Mouse (Mus musculus) brain, embryonic 18.5 days (tissue): ENCODE data around the gene Slc25a22.

Experiments
- DNase-seq: peaks from one replicate; pipeline ENCODE4 v3.0.0-alpha.2; 2012; ENCODE audit warnings: low read depth, low spot score

Slc25a22 gene

GRCm38 (mm10) chr7:141437178-141438120, at the start of gene Slc25a22:
Gene Slc25a22, minus strand, starts transcription at chr7:141437892.
- peak; percentile 79 for DNase-seq

GRCm38 (mm10) chr7:141487141-141487540, 49.4 kb upstream of the Slc25a22 start:
- no peak for DNase-seq

GRCm38 (mm10) chr7:141486239-141486638, 48.5 kb upstream of the Slc25a22 start:
- no peak for DNase-seq

GRCm38 (mm10) chr7:141485606-141486005, 47.9 kb upstream of the Slc25a22 start:
- DNase-seq, result no peak

- DNase-seq, result no peak
These were observed 47.5 kb upstream of the Slc25a22 start for GRCm38 (mm10) chr7:141485186-141485585.

- no peak for DNase-seq
These were observed 46.8 kb upstream of the Slc25a22 start for GRCm38 (mm10) chr7:141484186-141485120.

GRCm38 (mm10) chr7:141483114-141483653, 45.5 kb upstream of the Slc25a22 start:
- no peak for DNase-seq

GRCm38 (mm10) chr7:141482531-141483024, 44.9 kb upstream of the Slc25a22 start:
- DNase-seq, result no peak

GRCm38 (mm10) chr7:141481498-141482401, 44.1 kb upstream of the Slc25a22 start:
- no peak for DNase-seq

GRCm38 (mm10) chr7:141480842-141481497, 43.3 kb upstream of the Slc25a22 start:
- DNase-seq, result no peak

GRCm38 (mm10) chr7:141478270-141478748, 40.6 kb upstream of the Slc25a22 start:
- no peak for DNase-seq

- DNase-seq, result no peak
These were observed 40.0 kb upstream of the Slc25a22 start for GRCm38 (mm10) chr7:141477578-141478269.

GRCm38 (mm10) chr7:141476981-141477370, 39.3 kb upstream of the Slc25a22 start:
- no peak for DNase-seq

- no peak for DNase-seq
These were observed 38.7 kb upstream of the Slc25a22 start for GRCm38 (mm10) chr7:141476226-141476980.

GRCm38 (mm10) chr7:141475805-141476158, 38.1 kb upstream of the Slc25a22 start:
- DNase-seq, result no peak

- DNase-seq, result peak; percentile 71
These were observed 37.5 kb upstream of the Slc25a22 start, which contains the start of the genes Polr2l and Tspan4 for GRCm38 (mm10) chr7:141475011-141475804. Gene Polr2l, minus strand, starts transcription at chr7:141475132. Gene Tspan4, plus strand, starts transcription at chr7:141475240.

GRCm38 (mm10) chr7:141474160-141474559, 36.5 kb upstream of the Slc25a22 start:
- DNase-seq, result no peak

GRCm38 (mm10) chr7:141472763-141473162, 35.1 kb upstream of the Slc25a22 start:
- no peak for DNase-seq
